Mouse (Mus musculus) cerebellum, adult 2 months (tissue): ENCODE measurements at regions not wholly inside any gene's neighbourhood (a gene's known extent, or its start where the extent isn't known, plus 50 kb on each side); places are given as distances from the start of the nearest gene placed in this dataset.
"Not testable (repeated sequence)": the region's sequence is repeated elsewhere in the genome, so short reads cannot be mapped to it uniquely, and the experiment has no call there.

ENCODE experiments used
- DNase-seq, 2 experiments: peaks; one replicate each; pipeline ENCODE4 v3.0.0; 2021
- H3K27ac ChIP-seq: fragments of 200-500 bp; 2 replicates; pipeline ENCODE4 v1.5.1; 2012; ENCODE audit warnings: low read length, control low read depth, inconsistent platforms; ENCODE audit not compliant: insufficient read depth
- H3K27me3 ChIP-seq: fragments of 200-500 bp; 2 replicates; pipeline ENCODE4 v1.6.1; 2012; ENCODE audit warnings: inconsistent platforms, mild to moderate bottlenecking, low read length, moderate library complexity; ENCODE audit not compliant: control insufficient read depth, insufficient read depth
- H3K4me1 ChIP-seq: fragments of 200-500 bp; 2 replicates; pipeline ENCODE4 v1.6.1; 2011; ENCODE audit warnings: low read length; ENCODE audit not compliant: control insufficient read depth, insufficient read depth
- H3K4me3 ChIP-seq: fragments of 200-500 bp; replicated peaks from 2 replicates; pipeline ENCODE3; 2011; ENCODE audit warnings: mild to moderate bottlenecking, low read depth, low read length, control low read depth; ENCODE audit not compliant: insufficient read depth
- CTCF ChIP-seq: fragments of 200-500 bp; IDR thresholded peaks from 2 replicates; pipeline ENCODE4 v1.5.1; 2011; ENCODE audit warnings: low read depth, mild to moderate bottlenecking, control low read depth, low read length, moderate library complexity, borderline replicate concordance; ENCODE audit not compliant: insufficient read depth
- POLR2A ChIP-seq: fragments of 200-500 bp; IDR thresholded peaks from 2 replicates; pipeline ENCODE4 v1.6.1; 2011; ENCODE audit warnings: low read length, control low read depth, borderline replicate concordance; ENCODE audit not compliant: insufficient read depth
- WGBS: fragments of 180-500 bp; shearing (Covaris S2); methylation state at CpG from one replicate; pipeline ENCODE4 v1.1.7; 2018; 5-methylcytosine and 5-hydroxymethylcytosine counted together

GRCm38 (mm10) chr6:12827745-12828144 lies 78.5 kb upstream of the Thsd7a start:
- WGBS, result 44% methylated on average over 4 of the region's 4 CpGs
- no peak for TF ChIP-seq POLR2A

GRCm38 (mm10) chr6:12814972-12815770 lies 66.0 kb upstream of the Thsd7a start:
- 46% methylated on average over 4 of the region's 4 CpGs for WGBS

More at GRCm38 (mm10) chr6:12827745-12828144, 78.5 kb upstream of the Thsd7a start:
- H3K27me3 ChIP-seq, result no peaks in the 10 kb centered on the region
- no peak overlapping the region for H3K27ac ChIP-seq
- H3K4me3 ChIP-seq, result no peak overlapping the region
- no peaks in the 10 kb centered on the region for H3K4me1 ChIP-seq
- no peak for DNase-seq

GRCm38 (mm10) chr6:12813781-12814180 lies 64.6 kb upstream of the Thsd7a start:
- 34% methylated on average over 5 of the region's 5 CpGs for WGBS
- H3K27me3 ChIP-seq, DNase-seq, H3K27ac ChIP-seq, H3K4me3 ChIP-seq, H3K4me1 ChIP-seq: not testable (repeated sequence)

More at GRCm38 (mm10) chr6:12814972-12815770, 66.0 kb upstream of the Thsd7a start:
- H3K4me3 ChIP-seq, result no peak overlapping the region
- TF ChIP-seq CTCF (no peak), POLR2A (no peak)
- H3K27ac ChIP-seq, result no peak overlapping the region
- DNase-seq, result no peak
- no peaks in the 10 kb centered on the region for H3K4me1 ChIP-seq
- no peaks in the 10 kb centered on the region for H3K27me3 ChIP-seq

GRCm38 (mm10) chr6:12812467-12812866 lies 63.3 kb upstream of the Thsd7a start:
- DNase-seq, result no peak
- no peaks in the 10 kb centered on the region for H3K27me3 ChIP-seq
- TF ChIP-seq CTCF (no peak), POLR2A (no peak)
- 95% methylated on average over 1 of the region's 1 CpGs for WGBS
- H3K4me1 ChIP-seq, result no peaks in the 10 kb centered on the region
- H3K4me3 ChIP-seq, result no peak overlapping the region
- no peak overlapping the region for H3K27ac ChIP-seq

GRCm38 (mm10) chr6:12812036-12812435 lies 62.8 kb upstream of the Thsd7a start:
- H3K27ac ChIP-seq, result no peak overlapping the region
- no peaks in the 10 kb centered on the region for H3K4me1 ChIP-seq
- TF ChIP-seq CTCF (no peak), POLR2A (no peak)
- no peak overlapping the region for H3K4me3 ChIP-seq
- WGBS, result 100% methylated on average over 1 of the region's 1 CpGs
- H3K27me3 ChIP-seq, result no peaks in the 10 kb centered on the region
- DNase-seq, result no peak

- no peak overlapping the region for H3K27ac ChIP-seq
- DNase-seq, result no peak
- no peaks in the 10 kb centered on the region for H3K4me1 ChIP-seq
- H3K27me3 ChIP-seq, result no peaks in the 10 kb centered on the region
- no peak overlapping the region for H3K4me3 ChIP-seq
- TF ChIP-seq POLR2A (no peak), CTCF (no peak)
- WGBS, result 29% methylated on average over 5 of the region's 5 CpGs
These were observed 60.4 kb upstream of the Thsd7a start for GRCm38 (mm10) chr6:12809601-12810000.
